Mouse (Mus musculus) C2C12 (cell line): ENCODE data around the gene Wdsub1.

Experiments used
- CEBPB ChIP-seq: IDR thresholded peaks from one replicate; pipeline ENCODE4 v1.6.1; 2011; ENCODE audit warnings: low read depth, mild to moderate bottlenecking, control low read depth, moderate library complexity
- CTCF ChIP-seq: IDR thresholded peaks from one replicate; pipeline ENCODE4 v1.5.1; 2011; ENCODE audit not compliant: control insufficient read depth, insufficient read depth, insufficient read length
- MYOG ChIP-seq: IDR thresholded peaks from one replicate; pipeline ENCODE4 v1.6.1; 2011; ENCODE audit not compliant: control insufficient read depth, insufficient read length; ENCODE audit errors: extremely low read depth
- USF1 ChIP-seq: IDR thresholded peaks from one replicate; pipeline ENCODE4 v1.6.1; 2011; ENCODE audit warnings: low read depth, mild to moderate bottlenecking, control low read depth, moderate library complexity

GRCm38 (mm10) chr2:59825380-59825779, 57.0 kb downstream of the Wdsub1 start:
- no peak for TF ChIP-seq CTCF
- no peak for TF ChIP-seq CEBPB
- TF ChIP-seq MYOG, result no peak
- no peak for TF ChIP-seq USF1
